Mouse (Mus musculus) adrenal gland, postnatal 36 days (tissue): Measurements from ENCODE around the gene Rab10. TPM values are rescaled to one million over a fixed set of nuclear protein-coding genes. Genes with fewer than 3 reads are reported as not detected.

Experiments
- DNase-seq, 2 experiments: peaks; one replicate each; pipeline ENCODE4 v3.0.0; 2021; ENCODE audit warnings: mixed read lengths in 1 of 2
- total RNA-seq, 2 experiments: library from RNA; stranded (reverse); gene quantifications; 2 replicates each; pipeline ENCODE4 v1.2.3; 2021

Gene Rab10
- total RNA-seq, 2 experiments from 2014 or later = 180 to 238 TPM

DNA sequence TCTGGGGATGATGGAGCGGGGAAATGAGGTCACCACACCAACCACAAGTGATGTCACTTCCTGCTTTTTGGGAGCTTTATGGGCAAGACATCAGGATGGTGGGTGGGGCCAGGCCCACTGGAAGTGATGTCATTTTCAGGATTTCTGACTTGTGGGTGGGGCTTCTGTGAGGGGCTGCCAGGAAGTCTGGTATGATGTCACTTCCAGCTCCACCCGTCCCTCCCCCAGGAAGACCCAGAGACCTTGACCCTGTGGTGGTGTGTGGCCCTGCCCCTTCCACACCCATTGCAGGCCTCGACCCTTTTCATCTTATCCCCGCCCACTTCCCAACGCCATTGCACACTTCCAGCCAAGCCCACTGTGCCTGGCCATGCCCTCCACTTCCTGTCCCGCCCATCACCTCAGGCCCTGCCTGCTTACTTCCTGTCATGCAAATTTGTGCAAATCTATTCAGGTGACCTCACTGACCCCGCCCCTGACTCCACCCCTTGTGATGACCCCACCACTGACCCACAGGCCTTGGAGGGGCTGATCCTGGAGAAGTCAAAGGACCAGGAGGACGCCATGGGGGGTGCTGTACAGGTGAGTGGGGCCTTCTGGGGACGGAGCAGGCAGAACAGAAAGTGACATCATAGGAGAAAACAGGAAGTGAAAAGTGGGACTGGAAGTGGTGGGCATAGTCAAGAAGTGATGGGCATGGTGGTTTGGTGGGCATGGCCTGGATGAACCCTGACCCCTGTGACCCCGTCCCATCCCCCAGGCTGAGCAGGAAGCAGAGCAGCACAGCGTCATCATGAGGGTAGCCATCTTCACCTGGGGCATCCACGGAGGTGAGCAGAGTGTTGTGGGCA is 72.7 kb downstream of the Rab10 start:
- no peak for DNase-seq

DNA sequence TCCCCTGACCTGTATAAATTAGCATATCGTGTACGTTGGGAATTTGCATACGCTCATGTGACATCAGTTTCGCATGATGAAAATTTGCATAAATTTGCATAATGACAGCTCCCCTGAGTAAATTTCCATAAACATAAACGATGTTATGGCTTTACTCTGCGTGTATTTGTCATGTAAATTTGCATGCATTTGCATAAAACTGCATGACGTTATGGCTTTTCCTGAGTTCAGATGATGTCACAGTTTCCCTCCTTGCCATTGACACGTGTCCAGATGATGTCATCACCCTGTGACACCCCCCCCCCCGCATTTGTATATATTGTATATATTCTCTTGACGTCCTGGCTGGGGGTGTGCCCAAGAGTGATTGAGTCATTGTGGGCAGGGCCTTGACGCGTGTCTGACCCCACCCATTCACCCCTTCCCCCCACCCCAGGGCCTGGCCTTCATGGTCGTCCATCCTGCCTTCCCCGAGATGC is 73.6 kb downstream of the Rab10 start:
- no peak for DNase-seq

- peak; percentile 93 to 95 for DNase-seq
Measured at GRCm38 (mm10) chr12:3235646-3236161, 74.1 kb downstream of the Rab10 start.

DNA sequence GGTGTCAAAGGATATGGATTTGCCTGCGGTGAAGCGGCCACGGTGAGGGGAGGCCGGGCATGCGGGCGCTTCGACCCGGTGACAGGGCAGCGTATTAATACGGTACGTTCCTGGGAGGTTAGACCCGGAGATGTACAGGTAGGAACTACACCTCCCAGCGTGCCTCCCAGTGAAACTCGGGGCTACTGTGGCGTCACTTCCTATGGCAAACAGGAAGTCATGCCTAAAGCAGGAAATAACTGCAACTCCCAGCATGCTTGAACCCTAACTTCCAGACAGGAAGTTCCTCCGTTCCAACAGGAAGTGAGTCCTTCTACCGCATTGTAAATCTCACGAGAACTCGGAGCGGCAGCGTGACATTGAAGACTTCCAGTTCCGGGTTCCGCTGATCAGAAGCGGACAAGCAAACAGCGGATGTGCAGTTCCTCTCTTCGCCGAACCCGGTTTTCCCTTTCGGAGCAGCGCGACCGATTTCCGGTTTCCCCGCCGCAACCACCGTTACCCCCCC is 74.6 kb downstream of the Rab10 start:
- peak; percentile 85 to 87 for DNase-seq

- no peak for DNase-seq
Measured at GRCm38 (mm10) chr12:3234061-3234460, 75.7 kb downstream of the Rab10 start.

DNA sequence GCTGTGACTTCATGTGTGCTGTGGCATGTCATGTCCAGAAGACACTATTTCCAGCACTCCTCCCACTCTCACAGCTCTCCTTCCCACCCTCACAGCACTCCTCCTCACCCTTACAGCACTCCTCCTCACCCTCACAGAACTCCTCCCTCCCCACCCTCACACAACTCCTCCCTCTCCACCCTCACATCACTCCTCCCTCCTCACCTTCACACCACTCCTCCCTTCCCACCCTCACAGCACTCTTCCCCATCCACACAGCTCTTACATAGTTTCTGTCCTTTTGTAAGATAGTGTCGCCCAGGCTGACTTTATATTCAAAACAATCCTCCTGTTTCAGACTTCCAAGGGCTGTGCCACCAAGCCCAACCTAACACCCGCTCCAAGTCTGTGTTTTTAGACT is 86.4 kb downstream of the Rab10 start:
- DNase-seq = no peak

GRCm38 (mm10) chr12:3210181-3210580 is 99.6 kb downstream of the Rab10 start:
- DNase-seq = peak; percentile 66 to 70

GRCm38 (mm10) chr12:3209163-3209562 is 100.6 kb downstream of the Rab10 start:
- peak in 1 of 2 experiments; percentile 39 for DNase-seq

Other genes starting within 250 kb of the Rab10 start
- 10 to 100 TPM; 19.1 to 30.6 TPM for gene Kif3c, start 55.2 kb upstream of the Rab10 start, total RNA-seq
- 10 to 100 TPM; 32.7 to 39.6 TPM for gene Asxl2, start 116.9 kb upstream of the Rab10 start, total RNA-seq